Mouse (Mus musculus): ENCODE measurements at regions not wholly inside any gene's neighbourhood (a gene's known extent, or its start where the extent isn't known, plus 50 kb on each side); places are given as distances from the start of the nearest gene placed in this dataset.

GRCm38 (mm10) chr10:43676289-43676688 is 98.2 kb downstream of the Cd24a start:
- TF ChIP-seq CTCF (IDR thresholded peaks at IDR 0.05; ENCODE audit: borderline replicate concordance, insufficient read depth, low read depth, low read length) (no peak), POLR2A (IDR thresholded peaks at IDR 0.05; ENCODE audit: borderline replicate concordance, insufficient read depth, low read length) (no peak)
- no peak for DNase-seq
- Histone ChIP-seq H3K4me3 (replicated peaks; ENCODE audit: insufficient read depth, low read depth, low read length) (no peak overlapping the region), H3K27me3 (ENCODE audit: control insufficient read depth, insufficient read depth, low read length) (no peaks in the 10 kb centered on the region), H3K4me1 (ENCODE audit: control insufficient read depth, insufficient read depth, low read length) (no peaks in the 10 kb centered on the region), H3K27ac (ENCODE audit: insufficient read depth, low read length) (no peak overlapping the region)
- 81% methylated on average over 5 of the region's 5 CpGs for WGBS

- Histone ChIP-seq H3K4me3 (replicated peaks; ENCODE audit: insufficient read depth, low read depth, low read length) (no peak overlapping the region), H3K27me3 (ENCODE audit: control insufficient read depth, insufficient read depth, low read length) (no peaks in the 10 kb centered on the region), H3K4me1 (ENCODE audit: control insufficient read depth, insufficient read depth, low read length) (no peaks in the 10 kb centered on the region), H3K27ac (ENCODE audit: insufficient read depth, low read length) (no peak overlapping the region)
- no peak for TF ChIP-seq POLR2A (IDR thresholded peaks at IDR 0.05; ENCODE audit: borderline replicate concordance, insufficient read depth, low read length)
- TF ChIP-seq CTCF (IDR thresholded peaks at IDR 0.05; ENCODE audit: borderline replicate concordance, insufficient read depth, low read depth, low read length) = no peak
- no peak for DNase-seq
- WGBS = 51% methylated on average over 12 of the region's 12 CpGs
These were observed 106.4 kb downstream of the Cd24a start for GRCm38 (mm10) chr10:43684247-43685033.

GRCm38 (mm10) chr10:43689161-43689913 is 111.3 kb downstream of the Cd24a start:
- WGBS = 20% methylated on average over 10 of the region's 10 CpGs
- no peak for TF ChIP-seq CTCF (IDR thresholded peaks at IDR 0.05; ENCODE audit: borderline replicate concordance, insufficient read depth, low read depth, low read length)
- H3K27ac ChIP-seq (ENCODE audit: insufficient read depth, low read length) = no peak overlapping the region
- H3K4me3 ChIP-seq (replicated peaks; ENCODE audit: insufficient read depth, low read depth, low read length) = no peak overlapping the region
- DNase-seq = no peak
- no peaks in the 10 kb centered on the region for H3K4me1 ChIP-seq (ENCODE audit: control insufficient read depth, insufficient read depth, low read length)
- H3K27me3 ChIP-seq (ENCODE audit: control insufficient read depth, insufficient read depth, low read length) = no peaks in the 10 kb centered on the region

GRCm38 (mm10) chr10:43689914-43690316 is 111.8 kb downstream of the Cd24a start:
- Histone ChIP-seq H3K27ac (ENCODE audit: insufficient read depth, low read length) (no peak overlapping the region), H3K4me1 (ENCODE audit: control insufficient read depth, insufficient read depth, low read length) (no peaks in the 10 kb centered on the region), H3K27me3 (ENCODE audit: control insufficient read depth, insufficient read depth, low read length) (no peaks in the 10 kb centered on the region), H3K4me3 (replicated peaks; ENCODE audit: insufficient read depth, low read depth, low read length) (no peak overlapping the region)
- DNase-seq = no peak
- 57% methylated on average over 8 of the region's 8 CpGs for WGBS
- no peak for TF ChIP-seq CTCF (IDR thresholded peaks at IDR 0.05; ENCODE audit: borderline replicate concordance, insufficient read depth, low read depth, low read length)
- no peak for TF ChIP-seq POLR2A (IDR thresholded peaks at IDR 0.05; ENCODE audit: borderline replicate concordance, insufficient read depth, low read length)

GRCm38 (mm10) chr10:43693974-43694373 is 115.9 kb downstream of the Cd24a start:
- H3K4me3 ChIP-seq (replicated peaks; ENCODE audit: insufficient read depth, low read depth, low read length) = no peak overlapping the region
- no peak overlapping the region for H3K27ac ChIP-seq (ENCODE audit: insufficient read depth, low read length)
- WGBS = 89% methylated on average over 5 of the region's 5 CpGs
- TF ChIP-seq CTCF (IDR thresholded peaks at IDR 0.05; ENCODE audit: borderline replicate concordance, insufficient read depth, low read depth, low read length) (no peak), POLR2A (IDR thresholded peaks at IDR 0.05; ENCODE audit: borderline replicate concordance, insufficient read depth, low read length) (no peak)
- no peaks in the 10 kb centered on the region for H3K4me1 ChIP-seq (ENCODE audit: control insufficient read depth, insufficient read depth, low read length)
- H3K27me3 ChIP-seq (ENCODE audit: control insufficient read depth, insufficient read depth, low read length) = no peaks in the 10 kb centered on the region
- DNase-seq = no peak

GRCm38 (mm10) chr10:43694508-43694907 is 116.4 kb downstream of the Cd24a start:
- WGBS = 56% methylated on average over 6 of the region's 6 CpGs
- no peaks in the 10 kb centered on the region for H3K4me1 ChIP-seq (ENCODE audit: control insufficient read depth, insufficient read depth, low read length)

GRCm38 (mm10) chr10:43695470-43695869 is 117.4 kb downstream of the Cd24a start:
- Histone ChIP-seq H3K27ac (ENCODE audit: insufficient read depth, low read length) (no peak overlapping the region), H3K4me3 (replicated peaks; ENCODE audit: insufficient read depth, low read depth, low read length) (no peak overlapping the region), H3K27me3 (ENCODE audit: control insufficient read depth, insufficient read depth, low read length) (no peaks in the 10 kb centered on the region), H3K4me1 (ENCODE audit: control insufficient read depth, insufficient read depth, low read length) (no peaks in the 10 kb centered on the region)
- WGBS = 56% methylated on average over 10 of the region's 10 CpGs
- no peak for DNase-seq
- no peak for TF ChIP-seq CTCF (IDR thresholded peaks at IDR 0.05; ENCODE audit: borderline replicate concordance, insufficient read depth, low read depth, low read length)
- TF ChIP-seq POLR2A (IDR thresholded peaks at IDR 0.05; ENCODE audit: borderline replicate concordance, insufficient read depth, low read length) = no peak

More at GRCm38 (mm10) chr10:43694508-43694907, 116.4 kb downstream of the Cd24a start:
- Histone ChIP-seq H3K27me3 (ENCODE audit: control insufficient read depth, insufficient read depth, low read length) (no peaks in the 10 kb centered on the region), H3K4me3 (replicated peaks; ENCODE audit: insufficient read depth, low read depth, low read length) (no peak overlapping the region), H3K27ac (ENCODE audit: insufficient read depth, low read length) (no peak overlapping the region)
- TF ChIP-seq CTCF (IDR thresholded peaks at IDR 0.05; ENCODE audit: borderline replicate concordance, insufficient read depth, low read depth, low read length) = no peak
- TF ChIP-seq POLR2A (IDR thresholded peaks at IDR 0.05; ENCODE audit: borderline replicate concordance, insufficient read depth, low read length) = no peak
- no peak for DNase-seq

GRCm38 (mm10) chr10:43697917-43698316 is 119.8 kb downstream of the Cd24a start:
- H3K4me3 ChIP-seq (replicated peaks; ENCODE audit: insufficient read depth, low read depth, low read length) = no peak overlapping the region
- no peaks in the 10 kb centered on the region for H3K4me1 ChIP-seq (ENCODE audit: control insufficient read depth, insufficient read depth, low read length)
- DNase-seq = no peak
- no peaks in the 10 kb centered on the region for H3K27me3 ChIP-seq (ENCODE audit: control insufficient read depth, insufficient read depth, low read length)
- 30% methylated on average over 2 of the region's 2 CpGs for WGBS
- TF ChIP-seq POLR2A (IDR thresholded peaks at IDR 0.05; ENCODE audit: borderline replicate concordance, insufficient read depth, low read length) = no peak
- TF ChIP-seq CTCF (IDR thresholded peaks at IDR 0.05; ENCODE audit: borderline replicate concordance, insufficient read depth, low read depth, low read length) = no peak
- H3K27ac ChIP-seq (ENCODE audit: insufficient read depth, low read length) = no peak overlapping the region
